Mouse (Mus musculus) neural tube, embryonic 15.5 days (tissue): ENCODE data around the gene Sema4a. TPM values are rescaled to one million over a fixed set of nuclear protein-coding genes. Genes with fewer than 3 reads are reported as not detected.

Experiments
- ATAC-seq: fragments of 200-750 bp; cut with Nextera tagmentation; 2 replicates; pipeline ENCODE4 v1.8.0; 2017; ENCODE audit warnings: mild to moderate bottlenecking, moderate TSS enrichment, moderate library complexity; ENCODE audit not compliant: low FRiP score
- H3K27ac ChIP-seq: fragments of 300-500 bp; sonication (generic); replicated peaks from 2 replicates; pipeline ENCODE4 v1.5.1; 2015; ENCODE audit warnings: mild to moderate bottlenecking, inconsistent platforms
- H3K27me3 ChIP-seq: fragments of 300-500 bp; sonication (generic); replicated peaks from 2 replicates; pipeline ENCODE4 v1.6.1; 2015; ENCODE audit warnings: inconsistent platforms
- H3K36me3 ChIP-seq: fragments of 300-500 bp; sonication (generic); 2 replicates; pipeline ENCODE4 v1.6.1; 2015; ENCODE audit warnings: inconsistent platforms
- H3K4me1 ChIP-seq: fragments of 300-500 bp; sonication (generic); 2 replicates; pipeline ENCODE4 v1.6.1; 2015; ENCODE audit warnings: inconsistent platforms
- H3K4me2 ChIP-seq: fragments of 300-500 bp; sonication (generic); 2 replicates; pipeline ENCODE4 v1.6.1; 2015; ENCODE audit warnings: inconsistent platforms, mild to moderate bottlenecking, moderate library complexity
- H3K4me3 ChIP-seq: fragments of 300-500 bp; sonication (generic); replicated peaks from 2 replicates; pipeline ENCODE4 v1.5.1; 2015; ENCODE audit warnings: mild to moderate bottlenecking, inconsistent platforms
- H3K9ac ChIP-seq: fragments of 300-500 bp; sonication (generic); replicated peaks from 2 replicates; pipeline ENCODE4 v1.6.1; 2015; ENCODE audit warnings: mild to moderate bottlenecking, inconsistent platforms
- H3K9me3 ChIP-seq: fragments of 300-500 bp; sonication (generic); replicated peaks from 2 replicates; pipeline ENCODE4 v1.6.1; 2016; ENCODE audit warnings: inconsistent platforms
- WGBS: fragments of 180-500 bp; shearing (Covaris S2); methylation state at CpG from one replicate; pipeline ENCODE4 v1.1.7; 2015; ENCODE audit warnings: mixed read lengths; 5-methylcytosine and 5-hydroxymethylcytosine counted together
- polyA plus RNA-seq: library from polyadenylated mRNA; unstranded; fragments of >200 nt; fragmentation: Nextera tagmentation; extraction: Ambion mirVana; gene quantifications from 2 replicates; pipeline ENCODE4 v1.2.1, GENCODE M21; 2015

Sema4a gene
- polyA plus RNA-seq, 1 experiment from 2014 or later: 28.8 TPM

- H3K4me2 ChIP-seq: peak overlapping the region; percentile 95
- no peaks in the 10 kb centered on the region for H3K9me3 ChIP-seq
- peaks cover 35% of the 10 kb centered on the region for H3K4me1 ChIP-seq
- no peaks in the 10 kb centered on the region for H3K36me3 ChIP-seq
- peak overlapping the region; percentile 90 for H3K4me3 ChIP-seq
- 57% methylated on average over 6 of the region's 6 CpGs for whole genome bisulfite sequencing
- no peak overlapping the region for H3K27ac ChIP-seq
- peak overlapping the region; percentile 91; the same call in 1 of the 2 replicates for H3K9ac ChIP-seq
- ATAC-seq: no peak
- peaks cover 9% of the 10 kb centered on the region; the same call in 1 of the 2 replicates for H3K27me3 ChIP-seq
Measured at GRCm38 (mm10) chr3:88501366-88502030, 40.5 kb upstream of the Sema4a start.

- Histone ChIP-seq H3K4me2 (peak overlapping the region; percentile 95), H3K27me3 (peaks cover 9% of the 10 kb centered on the region; the same call in 1 of the 2 replicates), H3K36me3 (no peaks in the 10 kb centered on the region), H3K27ac (no peak overlapping the region), H3K4me3 (peak overlapping the region; percentile 90), H3K9ac (no peak overlapping the region), H3K9me3 (no peaks in the 10 kb centered on the region), H3K4me1 (peaks cover 39% of the 10 kb centered on the region)
- 42% methylated on average over 4 of the region's 4 CpGs for WGBS
- ATAC-seq: no peak
Measured at GRCm38 (mm10) chr3:88500655-88501365, 39.8 kb upstream of the Sema4a start.

GRCm38 (mm10) chr3:88500087-88500486 is 39.1 kb upstream of the Sema4a start:
- no peaks in the 10 kb centered on the region for H3K9me3 ChIP-seq
- H3K27me3 ChIP-seq: peaks cover 9% of the 10 kb centered on the region; the same call in 1 of the 2 replicates
- H3K36me3 ChIP-seq: no peaks in the 10 kb centered on the region
- 79% methylated on average over 7 of the region's 7 CpGs for WGBS
- H3K4me3 ChIP-seq: no peak overlapping the region
- H3K4me2 ChIP-seq: peak overlapping the region; percentile 95; the same call in 1 of the 2 replicates
- H3K4me1 ChIP-seq: peaks cover 46% of the 10 kb centered on the region
- ATAC-seq: no peak
- H3K27ac ChIP-seq: no peak overlapping the region
- H3K9ac ChIP-seq: no peak overlapping the region

GRCm38 (mm10) chr3:88499580-88499979 is 38.6 kb upstream of the Sema4a start:
- Histone ChIP-seq H3K4me3 (no peak overlapping the region), H3K27ac (no peak overlapping the region), H3K9me3 (no peaks in the 10 kb centered on the region), H3K4me1 (peaks cover 51% of the 10 kb centered on the region), H3K36me3 (no peaks in the 10 kb centered on the region), H3K4me2 (no peak overlapping the region), H3K9ac (no peak overlapping the region), H3K27me3 (peaks cover 9% of the 10 kb centered on the region; the same call in 1 of the 2 replicates)
- WGBS: 75% methylated on average over 4 of the region's 4 CpGs
- no peak for ATAC-seq

GRCm38 (mm10) chr3:88495741-88496415 is 34.9 kb upstream of the Sema4a start:
- Histone ChIP-seq H3K4me1 (peaks cover 42% of the 10 kb centered on the region), H3K27me3 (peaks cover under 1% of the 10 kb centered on the region; the same call in 1 of the 2 replicates), H3K9ac (no peak overlapping the region), H3K9me3 (no peaks in the 10 kb centered on the region), H3K27ac (0 out of 2 replicates have a peak overlapping the region, but pooled peaks have one; percentile 33), H3K36me3 (no peaks in the 10 kb centered on the region), H3K4me2 (no peak overlapping the region), H3K4me3 (no peak overlapping the region)
- no peak for ATAC-seq
- 77% methylated on average over 10 of the region's 10 CpGs for WGBS

GRCm38 (mm10) chr3:88494836-88495628 is 34.0 kb upstream of the Sema4a start:
- no peaks in the 10 kb centered on the region for H3K9me3 ChIP-seq
- peaks cover 36% of the 10 kb centered on the region for H3K4me1 ChIP-seq
- peak overlapping the region; percentile 41; the same call in 1 of the 2 replicates for H3K27ac ChIP-seq
- no peak overlapping the region for H3K9ac ChIP-seq
- no peak for ATAC-seq
- H3K36me3 ChIP-seq: no peaks in the 10 kb centered on the region
- no peak overlapping the region for H3K4me2 ChIP-seq
- no peak overlapping the region for H3K4me3 ChIP-seq
- 69% methylated on average over 9 of the region's 9 CpGs for WGBS
- no peaks in the 10 kb centered on the region for H3K27me3 ChIP-seq

- Histone ChIP-seq H3K27ac (0 out of 2 replicates have a peak overlapping the region, but pooled peaks have one; percentile 45), H3K36me3 (no peaks in the 10 kb centered on the region), H3K4me1 (peaks cover 37% of the 10 kb centered on the region), H3K4me2 (peak overlapping the region; percentile 65; the same call in 1 of the 2 replicates), H3K4me3 (no peak overlapping the region), H3K9ac (no peak overlapping the region), H3K9me3 (no peaks in the 10 kb centered on the region), H3K27me3 (no peaks in the 10 kb centered on the region)
- 76% methylated on average over 11 of the region's 11 CpGs for WGBS
- ATAC-seq: no peak
Measured at GRCm38 (mm10) chr3:88493706-88494582, 33.0 kb upstream of the Sema4a start.

- Histone ChIP-seq H3K4me1 (peaks cover 14% of the 10 kb centered on the region), H3K36me3 (peaks cover 39% of the 10 kb centered on the region), H3K9ac (no peak overlapping the region), H3K9me3 (no peaks in the 10 kb centered on the region), H3K27ac (no peak overlapping the region), H3K4me3 (no peak overlapping the region), H3K4me2 (no peak overlapping the region), H3K27me3 (peaks cover 56% of the 10 kb centered on the region)
- no peak for ATAC-seq
- 73% methylated on average over 1 of the region's 1 CpGs for WGBS
Measured at GRCm38 (mm10) chr3:88487396-88487795, 26.4 kb upstream of the Sema4a start.

- Histone ChIP-seq H3K36me3 (peaks cover 39% of the 10 kb centered on the region), H3K4me1 (peaks cover 17% of the 10 kb centered on the region), H3K4me2 (no peak overlapping the region), H3K27ac (no peak overlapping the region), H3K4me3 (no peak overlapping the region), H3K9ac (no peak overlapping the region), H3K27me3 (peaks cover 61% of the 10 kb centered on the region), H3K9me3 (no peaks in the 10 kb centered on the region)
- ATAC-seq: no peak
- 79% methylated on average over 4 of the region's 4 CpGs for WGBS
Measured at GRCm38 (mm10) chr3:88486887-88487286, 25.9 kb upstream of the Sema4a start.

- Histone ChIP-seq H3K4me1 (peaks cover 18% of the 10 kb centered on the region), H3K27ac (no peak overlapping the region), H3K27me3 (peaks cover 62% of the 10 kb centered on the region), H3K4me2 (no peak overlapping the region), H3K4me3 (no peak overlapping the region), H3K9ac (no peak overlapping the region), H3K36me3 (peaks cover 39% of the 10 kb centered on the region), H3K9me3 (no peaks in the 10 kb centered on the region)
- ATAC-seq: no peak
- WGBS: 64% methylated on average over 5 of the region's 5 CpGs
Measured at GRCm38 (mm10) chr3:88486043-88486442, 25.1 kb upstream of the Sema4a start.
